Mouse (Mus musculus) midbrain, postnatal 0 days (tissue): ENCODE data around the gene Tmem45a. TPM values are rescaled to one million over a fixed set of nuclear protein-coding genes. Genes with fewer than 3 reads are reported as not detected.

ENCODE experiments used
- ATAC-seq: fragments of 200-750 bp; cut with Nextera tagmentation; 2 replicates; pipeline ENCODE4 v1.8.0; 2017; ENCODE audit warnings: moderate number of reproducible peaks, mild to moderate bottlenecking, moderate TSS enrichment, moderate library complexity; ENCODE audit not compliant: low FRiP score
- DNase-seq: peaks from one replicate; pipeline ENCODE4 v3.0.0-alpha.2; 2015; ENCODE audit warnings: low spot score
- H3K27ac ChIP-seq: fragments of 300-500 bp; sonication (generic); 2 replicates; pipeline ENCODE4 v1.5.1; 2014; ENCODE audit warnings: low read depth, mild to moderate bottlenecking, low read length, mixed read lengths
- H3K27me3 ChIP-seq: fragments of 300-500 bp; sonication (generic); 2 replicates; pipeline ENCODE4 v1.6.1; 2014; ENCODE audit warnings: low read length, control low read depth, mixed read lengths; ENCODE audit not compliant: insufficient read depth
- H3K36me3 ChIP-seq: fragments of 300-500 bp; sonication (generic); 2 replicates; pipeline ENCODE4 v1.6.1; 2014; ENCODE audit warnings: low read length, control low read depth, mixed read lengths; ENCODE audit not compliant: insufficient read depth
- H3K4me1 ChIP-seq: fragments of 300-500 bp; sonication (generic); 2 replicates; pipeline ENCODE4 v1.6.1; 2014; ENCODE audit warnings: mild to moderate bottlenecking, control low read depth, antibody characterized with exemption, low read length, mixed read lengths; ENCODE audit not compliant: insufficient read depth
- H3K4me2 ChIP-seq: fragments of 300-500 bp; sonication (generic); 2 replicates; pipeline ENCODE4 v1.6.1; 2014; ENCODE audit warnings: low read depth, mild to moderate bottlenecking, low read length, mixed read lengths; ENCODE audit not compliant: poor library complexity, severe bottlenecking
- H3K4me3 ChIP-seq: fragments of 300-500 bp; sonication (generic); 2 replicates; pipeline ENCODE4 v1.5.1; 2014; ENCODE audit warnings: low read depth, mild to moderate bottlenecking, low read length, moderate library complexity
- H3K9ac ChIP-seq: fragments of 300-500 bp; sonication (generic); replicated peaks from 2 replicates; pipeline ENCODE4 v1.6.1; 2014; ENCODE audit warnings: mild to moderate bottlenecking, low read length, moderate library complexity, mixed read lengths; ENCODE audit not compliant: poor library complexity, severe bottlenecking
- H3K9me3 ChIP-seq: fragments of 300-500 bp; sonication (generic); 2 replicates; pipeline ENCODE4 v1.6.1; 2016; ENCODE audit warnings: low read length, control low read depth
- CTCF ChIP-seq: IDR thresholded peaks from 2 replicates; pipeline ENCODE4 v1.5.1; 2016; ENCODE audit warnings: antibody characterized with exemption, mild to moderate bottlenecking
- WGBS: fragments of 180-500 bp; shearing (Covaris S2); extraction: QIAGEN DNeasy Blood & Tissue Kit; methylation state at CpG from one replicate; pipeline ENCODE4 v1.1.7; 2014; 5-methylcytosine and 5-hydroxymethylcytosine counted together
- polyA plus RNA-seq: library from polyadenylated mRNA; unstranded; fragments of >200 nt; fragmentation: Nextera tagmentation; extraction: Ambion mirVana; gene quantifications from 2 replicates; pipeline ENCODE4 v1.2.1, GENCODE M21; 2015
- total RNA-seq: library from RNA; depleted of rRNA; stranded (reverse); fragments of >200 nt; gene quantifications from 2 replicates; pipeline ENCODE4 v1.2.3, GENCODE M21; 2014; rRNA removed

The Tmem45a gene
- total and polyA plus RNA-seq, 2 experiments from 2014 or later: 1.6 to 3.6 TPM

DNA sequence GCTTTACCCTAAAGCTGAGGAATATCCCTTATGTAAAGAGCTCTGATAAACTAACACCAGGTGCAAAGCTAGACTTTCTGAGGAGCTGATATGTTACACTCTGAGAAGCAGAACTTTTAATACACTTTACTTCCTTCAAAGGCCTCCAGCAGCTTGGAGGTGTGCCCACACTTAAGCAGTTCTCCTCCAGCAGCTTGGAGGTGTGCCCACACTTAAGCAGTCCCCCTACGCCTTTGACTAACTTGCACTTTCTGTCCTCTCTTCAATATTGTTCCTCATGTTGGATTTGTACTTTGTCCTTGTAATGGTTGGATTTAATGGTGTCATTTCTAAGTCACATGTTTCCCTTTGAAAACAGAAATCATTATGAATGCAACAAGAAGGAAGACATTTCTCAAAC is 92.2 kb downstream of the Tmem45a start:
- 87% methylated on average over 1 of the region's 1 CpGs for WGBS

DNA sequence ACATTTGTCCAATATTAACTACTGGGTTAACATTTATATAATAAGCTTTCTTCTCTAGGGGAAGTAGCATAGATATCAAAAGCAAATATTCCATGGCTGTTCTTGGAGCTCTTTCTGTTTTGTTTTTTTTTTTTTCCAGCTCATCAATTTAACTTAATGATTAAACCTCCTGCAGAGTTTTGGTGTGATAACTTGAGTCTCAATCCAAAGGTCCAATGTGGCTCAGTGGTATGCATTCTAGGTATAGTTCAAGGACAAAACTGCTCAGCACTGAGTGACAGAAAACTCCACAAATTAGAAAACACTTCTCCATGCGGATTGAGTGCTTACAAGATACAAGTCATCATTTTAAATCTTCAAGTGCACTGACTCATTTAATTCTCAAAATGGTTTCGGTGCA is 100.0 kb downstream of the Tmem45a start:
- Histone ChIP-seq H3K27me3 (no peaks in the 10 kb centered on the region), H3K36me3 (no peaks in the 10 kb centered on the region), H3K4me1 (no peaks in the 10 kb centered on the region), H3K4me3 (no peak overlapping the region), H3K27ac (no peak overlapping the region), H3K9me3 (no peaks in the 10 kb centered on the region), H3K4me2 (no peak overlapping the region), H3K9ac (no peak overlapping the region)
- ATAC-seq: no peak
- no peak for DNase-seq
- WGBS: 81% methylated on average over 2 of the region's 2 CpGs
- no peak for TF ChIP-seq CTCF

More for the DNA sequence above, 92.2 kb downstream of the Tmem45a start:
- no peak overlapping the region for H3K27ac ChIP-seq
- no peak overlapping the region for H3K4me2 ChIP-seq
- no peak overlapping the region for H3K9ac ChIP-seq
- no peaks in the 10 kb centered on the region for H3K36me3 ChIP-seq
- H3K27me3 ChIP-seq: no peaks in the 10 kb centered on the region
- no peak overlapping the region for H3K4me3 ChIP-seq
- no peaks in the 10 kb centered on the region for H3K4me1 ChIP-seq
- no peaks in the 10 kb centered on the region for H3K9me3 ChIP-seq
- ATAC-seq (no peak), DNase-seq (no peak)
- no peak for TF ChIP-seq CTCF

DNA sequence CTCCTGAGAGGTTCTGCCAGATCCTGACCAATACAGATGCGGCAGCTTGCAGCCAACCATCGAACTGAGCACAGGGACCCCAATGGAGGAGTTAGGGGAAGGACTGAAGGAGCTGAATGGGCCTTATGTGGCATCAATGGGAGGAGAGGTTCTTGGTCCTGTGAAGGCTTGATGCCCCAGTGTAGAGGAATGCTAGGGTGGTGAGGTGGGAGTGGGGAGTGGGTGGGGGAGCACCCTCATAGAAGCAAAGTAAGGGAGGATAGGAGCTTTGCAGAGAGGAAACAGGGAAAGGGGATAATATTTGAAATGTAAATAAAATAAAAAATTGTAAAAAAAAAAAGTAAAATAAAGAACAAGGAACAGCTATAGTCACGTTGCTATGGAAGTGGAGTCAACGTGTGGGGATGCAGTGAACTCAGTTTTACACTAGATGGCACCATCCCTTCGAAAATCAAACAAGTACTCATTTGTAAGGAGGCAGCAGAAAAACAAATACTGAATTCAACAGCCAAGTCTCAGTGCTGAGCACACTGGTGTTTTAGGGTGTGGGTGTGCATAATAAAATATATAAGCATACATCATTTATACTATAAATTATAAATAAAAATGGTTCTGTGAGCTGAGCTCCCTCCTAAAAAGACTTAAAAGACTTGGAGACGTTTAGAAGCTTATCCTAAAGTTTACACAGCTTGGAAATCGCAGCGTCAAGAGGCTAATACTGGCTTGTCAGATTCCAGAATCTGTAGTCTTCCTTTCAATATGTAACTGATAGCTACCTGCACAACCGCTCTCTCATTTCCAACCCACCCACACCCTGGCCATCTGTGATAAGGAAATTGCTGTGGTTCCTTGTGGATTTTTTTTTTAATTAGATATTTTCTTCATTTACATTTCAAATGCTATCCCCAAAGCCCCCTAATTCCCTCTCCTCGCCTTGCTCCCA is 114.5 kb downstream of the Tmem45a start:
- Histone ChIP-seq H3K9me3 (no peaks in the 10 kb centered on the region), H3K4me1 (no peaks in the 10 kb centered on the region), H3K9ac (no peak overlapping the region), H3K27ac (no peak overlapping the region), H3K4me3 (no peak overlapping the region), H3K36me3 (no peaks in the 10 kb centered on the region), H3K27me3 (no peaks in the 10 kb centered on the region), H3K4me2 (no peak overlapping the region)
- ATAC-seq (peak; percentile 83), DNase-seq (peak; percentile 70)
- TF ChIP-seq CTCF: peak; percentile 90
- WGBS: 46% methylated on average over 10 of the region's 10 CpGs

Other genes starting within 250 kb of the Tmem45a start
- gene Tfg, start 168.7 kb downstream of the Tmem45a start, total RNA-seq: 114 and 124 TPM in 2 replicates
- gene Tfg, start 168.7 kb downstream of the Tmem45a start, polyA plus RNA-seq: 163 and 165 TPM in 2 replicates
- gene Adgrg7, start 90.3 kb downstream of the Tmem45a start, total RNA-seq: not detected in 2 replicates
- gene Adgrg7, start 90.3 kb downstream of the Tmem45a start, polyA plus RNA-seq: not detected in 2 replicates
- not detected in 2 replicates for gene Lnp1, start 41.9 kb upstream of the Tmem45a start, total RNA-seq
- 0.73 and 0.88 TPM in 2 replicates for gene Lnp1, start 41.9 kb upstream of the Tmem45a start, polyA plus RNA-seq
- gene Tmem45a2, start 185.2 kb upstream of the Tmem45a start, total RNA-seq: 0.66 TPM in 1 of 2 replicates, not detected in the other
- gene Tmem45a2, start 185.2 kb upstream of the Tmem45a start, polyA plus RNA-seq: 0.20 and 0.35 TPM in 2 replicates
- gene Tomm70a, start 235.5 kb upstream of the Tmem45a start, total RNA-seq: 107 and 121 TPM in 2 replicates
- gene Tomm70a, start 235.5 kb upstream of the Tmem45a start, polyA plus RNA-seq: 60.0 and 66.5 TPM in 2 replicates